Mouse (Mus musculus) heart, adult 2 months (tissue): ENCODE results near the gene Tcf19. TPM values are rescaled to one million over a fixed set of nuclear protein-coding genes. Genes with fewer than 3 reads are reported as not detected.

Experiments
- DNase-seq, 2 experiments: peaks; one replicate each; pipeline ENCODE4 v3.0.0; 2021
- H3K27ac ChIP-seq: fragments of 200-600 bp; 2 replicates; pipeline ENCODE4 v1.8.1; 2022
- H3K27me3 ChIP-seq: fragments of 200-500 bp; 2 replicates; pipeline ENCODE4 v1.6.1; 2012; ENCODE audit warnings: mild to moderate bottlenecking, low read length, inconsistent platforms, mixed read lengths; ENCODE audit not compliant: control insufficient read depth, insufficient read depth
- H3K36me3 ChIP-seq: fragments of 200-500 bp; 2 replicates; pipeline ENCODE4 v1.6.1; 2012; ENCODE audit warnings: low read length, inconsistent platforms; ENCODE audit not compliant: control insufficient read depth, insufficient read depth
- H3K4me1 ChIP-seq: fragments of 200-500 bp; 2 replicates; pipeline ENCODE4 v1.6.1; 2011; ENCODE audit warnings: low read length; ENCODE audit not compliant: control insufficient read depth, insufficient read depth
- H3K4me3 ChIP-seq: fragments of 200-600 bp; 2 replicates; pipeline ENCODE4 v1.8.1; 2022
- H3K79me2 ChIP-seq: fragments of 200-500 bp; replicated peaks from 2 replicates; pipeline ENCODE4 v1.6.1; 2012; ENCODE audit warnings: mild to moderate bottlenecking, inconsistent platforms, low read length, moderate library complexity, mixed read lengths; ENCODE audit not compliant: control insufficient read depth, insufficient read depth
- H3K9ac ChIP-seq: fragments of 200-500 bp; 2 replicates; pipeline ENCODE4 v1.6.1; 2012; ENCODE audit warnings: low read depth, mild to moderate bottlenecking, control low read depth, inconsistent platforms, low read length, mixed read lengths
- CTCF ChIP-seq: fragments of 200-600 bp; IDR thresholded peaks from 2 replicates; pipeline ENCODE4 v1.8.1; 2022; ENCODE audit warnings: antibody characterized with exemption, mild to moderate bottlenecking, moderate library complexity
- EP300 ChIP-seq: fragments of 200-500 bp; IDR thresholded peaks from 2 replicates; pipeline ENCODE4 v1.6.1; 2011; ENCODE audit warnings: low read depth, low read length, control low read depth; ENCODE audit not compliant: insufficient read depth
- POLR2A ChIP-seq: fragments of 200-500 bp; IDR thresholded peaks from 2 replicates; pipeline ENCODE4 v1.6.1; 2011; ENCODE audit warnings: mild to moderate bottlenecking, low read depth, low read length, control low read depth; ENCODE audit not compliant: insufficient read depth
- WGBS: fragments of 180-500 bp; shearing (Covaris S2); methylation state at CpG from one replicate; pipeline ENCODE4 v1.1.7; 2018; 5-methylcytosine and 5-hydroxymethylcytosine counted together
- intact Hi-C: fragments of 180-260 bp; cut with DNase I; formaldehyde crosslinking; loops from one replicate; pipeline ENCODE4 v1.15.1; 2025
- long read RNA-seq: library from polyadenylated mRNA; stranded (forward); transcript quantifications from one replicate; pipeline ENCODE4 v2.0.0, GENCODE M21; 2021
- polyA plus RNA-seq: library from polyadenylated mRNA; depleted of rRNA; stranded (reverse); fragments of >200 nt; gene quantifications from 2 replicates; pipeline ENCODE4 v1.2.3, GENCODE M21; 2012; rRNA removed
- total RNA-seq, 2 experiments: library from RNA; stranded (reverse); gene quantifications; 2 replicates each; pipeline ENCODE4 v1.2.3; 2021

Tcf19 gene
- 1 to 10 TPM; 2.0 to 2.4 TPM for total RNA-seq
- polyA plus RNA-seq, result 3.0 and 3.5 TPM in 2 replicates
- long read RNA-seq, partial matches to known transcripts, result 0 of 2 reads
- long read RNA-seq, other reads (novel, unspliced or antisense), result 0 of 2 reads

DNA sequence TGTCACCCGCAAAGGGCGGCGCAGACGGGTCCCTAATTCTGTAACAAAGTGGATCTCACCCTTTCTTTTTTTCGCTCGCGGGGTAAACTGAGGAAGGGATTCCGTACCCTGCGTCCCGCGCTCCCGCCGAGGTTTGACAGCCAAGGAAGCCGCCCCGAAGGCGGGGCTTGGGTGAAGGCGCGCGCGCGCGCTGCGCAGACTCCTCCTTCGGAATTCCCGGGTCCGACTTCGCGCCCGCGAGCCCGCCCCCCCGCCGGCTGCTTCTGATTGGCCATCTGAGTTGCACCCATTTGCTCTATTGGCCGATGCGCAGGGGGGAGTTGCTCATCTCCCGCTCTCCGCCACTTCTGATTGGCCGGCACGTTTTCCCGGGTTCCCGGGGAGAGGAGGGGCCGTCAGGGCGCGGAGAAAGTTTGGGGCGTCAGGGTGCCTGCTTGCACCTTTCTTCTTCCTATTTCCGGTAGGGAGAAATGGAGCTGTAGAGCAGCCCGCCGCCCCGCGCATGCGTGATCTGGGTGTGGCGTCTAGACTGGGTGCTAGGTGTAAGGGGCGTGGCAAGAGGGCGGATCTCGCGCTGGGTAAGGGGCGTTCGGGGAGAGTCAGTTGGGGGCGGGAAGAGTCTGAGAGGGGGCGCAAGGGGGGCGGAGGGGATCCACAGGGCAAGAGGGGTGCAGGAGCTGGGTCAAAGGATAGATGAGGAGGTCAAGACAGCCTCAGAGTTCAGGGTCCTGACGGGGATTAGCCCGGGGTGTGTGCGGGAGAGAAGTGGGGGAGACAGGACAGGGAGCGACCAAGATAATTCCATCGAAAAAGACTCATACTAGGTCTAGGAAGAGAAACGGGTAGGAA, at the start of gene Tcf19, which contains the start of gene Cchcr1:
Gene Tcf19, minus strand, starts transcription at position 173 of the 849 bp plus-strand sequence.
Gene Cchcr1, plus strand, starts transcription at position 449 of the 849 bp plus-strand sequence.
- Histone ChIP-seq H3K36me3 (no peaks in the 10 kb centered on the region), H3K79me2 (no peaks in the 10 kb centered on the region), H3K9ac (peak within 1 kb of the TSS; percentile 34), H3K27ac (peak within 1 kb of the TSS; percentile 40), H3K4me3 (peak within 1 kb of the TSS; percentile 64), H3K27me3 (no peaks in the 10 kb centered on the region), H3K4me1 (0 out of 2 replicates have a peak, but pooled peaks cover 1% of the 10 kb centered on the region)
- WGBS, result 1% methylated on average over 67 of the region's 67 CpGs
- TF ChIP-seq POLR2A, result no peak
- no peak for TF ChIP-seq EP300
- TF ChIP-seq CTCF, result no peak
- peak; percentile 94 to 97 for DNase-seq
- intact Hi-C loops, result no loop called here

DNA sequence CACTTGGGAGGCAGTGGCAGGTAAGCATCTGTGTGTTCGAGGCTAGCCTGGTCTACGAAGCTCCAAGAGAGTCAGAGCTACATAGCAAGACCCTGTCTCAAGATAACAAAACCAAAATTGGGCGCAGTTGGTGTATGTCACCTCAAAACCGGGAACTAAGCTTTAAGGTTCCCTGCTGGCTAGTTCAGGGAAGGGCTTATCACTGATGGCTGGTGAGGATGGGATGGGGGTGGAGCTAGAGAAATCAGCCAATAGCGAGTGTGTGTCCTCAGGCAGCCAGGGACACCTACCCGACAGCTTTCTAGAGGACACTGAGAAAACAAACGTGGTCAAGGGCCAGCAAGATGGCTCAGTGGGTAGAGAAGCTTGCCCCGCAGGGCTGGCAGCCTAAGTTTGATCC, 41.6 kb upstream of the Tcf19 start:
- intact Hi-C loops, result no loop called here
- Histone ChIP-seq H3K27ac (no peak overlapping the region), H3K4me1 (no peaks in the 10 kb centered on the region), H3K27me3 (no peaks in the 10 kb centered on the region), H3K4me3 (no peak overlapping the region), H3K9ac (no peak overlapping the region), H3K79me2 (no peaks in the 10 kb centered on the region), H3K36me3 (no peaks in the 10 kb centered on the region)
- DNase-seq, result no peak
- WGBS, result 58% methylated on average over 8 of the region's 8 CpGs
- TF ChIP-seq EP300, result no peak
- TF ChIP-seq CTCF, result no peak
- TF ChIP-seq POLR2A, result no peak

DNA sequence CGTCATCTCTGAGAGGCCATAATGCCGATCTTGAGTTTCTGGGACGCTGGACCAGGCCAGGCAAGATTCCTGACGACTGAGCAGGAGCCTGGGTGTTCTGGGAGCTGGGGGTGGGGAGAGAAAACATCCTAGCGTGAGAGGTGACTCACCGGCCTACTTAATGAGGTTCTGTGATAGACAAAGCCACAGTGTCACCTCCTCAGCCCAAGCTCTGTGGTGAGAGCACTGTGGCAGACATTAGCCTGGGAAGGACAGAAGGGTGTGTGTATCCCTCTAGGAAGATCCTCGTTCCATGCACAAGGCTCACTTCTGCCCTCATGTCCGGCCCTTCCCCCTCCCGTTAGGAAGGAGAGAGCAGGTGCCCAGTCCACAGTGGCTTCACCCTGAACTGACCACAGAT, 40.7 kb upstream of the Tcf19 start:
- intact Hi-C loops, result no loop called here
- H3K9ac ChIP-seq, result no peak overlapping the region
- H3K4me3 ChIP-seq, result no peak overlapping the region
- DNase-seq, result no peak
- TF ChIP-seq EP300 (no peak), CTCF (no peak), POLR2A (no peak)
- WGBS, result 60% methylated on average over 9 of the region's 9 CpGs
- no peaks in the 10 kb centered on the region for H3K27me3 ChIP-seq
- no peaks in the 10 kb centered on the region for H3K79me2 ChIP-seq
- no peak overlapping the region for H3K27ac ChIP-seq
- H3K4me1 ChIP-seq, result no peaks in the 10 kb centered on the region
- no peaks in the 10 kb centered on the region for H3K36me3 ChIP-seq

DNA sequence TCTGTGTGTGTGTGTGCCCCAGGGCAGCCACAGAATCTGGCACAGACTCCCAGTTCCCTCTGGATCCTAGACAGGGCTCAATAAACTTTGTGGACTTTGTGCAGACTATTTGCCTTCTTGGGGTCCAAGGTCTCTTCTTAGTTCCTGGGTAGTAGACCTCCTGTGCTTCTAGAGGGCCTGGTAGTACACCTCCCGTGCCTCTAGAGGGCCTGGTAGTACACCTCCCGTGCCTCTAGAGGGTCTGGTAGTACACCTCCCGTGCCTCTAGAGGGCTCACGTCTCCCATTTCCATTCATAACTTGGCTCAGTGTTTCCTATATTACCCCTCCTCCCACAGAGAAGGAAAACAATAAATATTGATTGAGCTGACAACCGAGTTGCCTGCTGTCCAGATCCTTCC, 40.2 kb upstream of the Tcf19 start:
- no peaks in the 10 kb centered on the region for H3K79me2 ChIP-seq
- intact Hi-C loops, result no loop called here
- WGBS, result 34% methylated on average over 5 of the region's 5 CpGs
- no peaks in the 10 kb centered on the region for H3K27me3 ChIP-seq
- H3K27ac ChIP-seq, result no peak overlapping the region
- H3K4me3 ChIP-seq, result no peak overlapping the region
- no peak overlapping the region for H3K9ac ChIP-seq
- no peaks in the 10 kb centered on the region for H3K36me3 ChIP-seq
- no peaks in the 10 kb centered on the region for H3K4me1 ChIP-seq
- DNase-seq, result no peak
- TF ChIP-seq EP300, result no peak
- no peak for TF ChIP-seq POLR2A
- TF ChIP-seq CTCF, result peak; percentile 68

DNA sequence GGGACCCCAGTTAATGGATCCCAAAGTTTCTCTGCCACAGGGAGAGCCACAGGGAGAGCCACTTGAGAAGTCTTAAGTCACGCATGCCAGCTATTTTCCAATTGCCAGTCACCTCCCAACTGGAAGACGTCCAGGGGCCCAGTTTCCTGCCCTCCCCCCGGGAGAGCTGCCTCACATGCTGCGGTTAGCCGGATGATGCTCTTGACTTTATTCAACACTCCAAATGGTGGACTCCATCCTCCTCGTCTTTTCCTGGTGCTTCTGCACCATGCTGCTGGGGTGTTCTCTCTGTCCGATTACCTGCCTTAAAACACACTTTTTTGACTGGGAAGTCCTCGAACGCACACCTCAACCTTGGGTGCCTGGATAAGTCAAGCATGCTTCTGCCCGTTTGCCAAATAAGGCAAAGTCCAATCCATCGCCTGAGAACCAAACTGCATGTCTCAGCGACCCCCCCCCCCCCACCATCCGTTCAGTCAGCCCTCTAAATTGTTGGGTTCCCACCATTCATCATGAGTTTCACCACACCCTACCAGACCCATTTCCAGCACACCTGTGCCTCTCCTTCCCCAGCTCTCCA, 39.7 kb upstream of the Tcf19 start:
- DNase-seq, result no peak
- 81% methylated on average over 13 of the region's 13 CpGs for WGBS

More for the DNA sequence above, 39.7 kb upstream of the Tcf19 start:
- intact Hi-C loops, result no loop called here
- H3K4me3 ChIP-seq, result no peak overlapping the region
- H3K36me3 ChIP-seq, result no peaks in the 10 kb centered on the region
- TF ChIP-seq POLR2A, result no peak
- TF ChIP-seq EP300, result no peak
- TF ChIP-seq CTCF, result no peak
- no peaks in the 10 kb centered on the region for H3K27me3 ChIP-seq
- H3K27ac ChIP-seq, result no peak overlapping the region
- no peaks in the 10 kb centered on the region for H3K79me2 ChIP-seq
- no peaks in the 10 kb centered on the region for H3K4me1 ChIP-seq
- no peak overlapping the region for H3K9ac ChIP-seq
